Mouse (Mus musculus): ENCODE data around the gene Pde11a. TPM values are rescaled to one million over a fixed set of nuclear protein-coding genes. Genes with fewer than 3 reads are reported as not detected.

Gene Pde11a
- total RNA-seq, 2 experiments from 2014 or later, result 0.15 to 0.61 TPM

GRCm38 (mm10) chr2:75953320-75953719, 385.3 kb downstream of the Pde11a start:
- DNase-seq, result no peak

GRCm38 (mm10) chr2:75950685-75951084, 387.9 kb downstream of the Pde11a start:
- no peak for DNase-seq

Small RNA genes lying within 50 kb of the gene (microRNA-seq; reads per million reads assigned to microRNA genes)
- gene Gm44337, result not detected

Other genes with a start within 250 kb of the Pde11a start
- not detected for gene Cyct, start 21.7 kb upstream of the Pde11a start, total RNA-seq (2021)
- 10 to 100 TPM; 35.0 to 35.6 TPM for gene Rbm45, start 31.2 kb upstream of the Pde11a start, total RNA-seq (2021)
- 10 to 100 TPM; 12.0 to 15.2 TPM for gene Osbpl6, start 67.7 kb upstream of the Pde11a start, total RNA-seq (2021)